Mouse (Mus musculus) CD4-positive helper T cell, adult 2 months (primary cell): ENCODE results near the gene Rag1.

Experiments used
- DNase-seq: peaks from one replicate; pipeline ENCODE4 v3.0.0-alpha.2; 2012; ENCODE audit warnings: low read depth, missing footprints, low spot score

Gene Rag1

GRCm38 (mm10) chr2:101649114-101649671 lies at the start of gene Rag1, which contains the start of gene B230118H07Rik:
Rag1 (minus strand) TSS chr2:101649501.
B230118H07Rik (minus strand) TSS chr2:101649532.
- DNase-seq: no peak

- DNase-seq: no peak
Observed at GRCm38 (mm10) chr2:101695584-101695983, 46.3 kb upstream of the Rag1 start.

- DNase-seq: peak; percentile 29
Observed at GRCm38 (mm10) chr2:101693577-101694215, 44.4 kb upstream of the Rag1 start.

GRCm38 (mm10) chr2:101693043-101693442 lies 43.7 kb upstream of the Rag1 start:
- no peak for DNase-seq

- DNase-seq: no peak
Observed at GRCm38 (mm10) chr2:101690252-101690827, 41.0 kb upstream of the Rag1 start.

GRCm38 (mm10) chr2:101688011-101688410 lies 38.7 kb upstream of the Rag1 start:
- no peak for DNase-seq

- no peak for DNase-seq
Observed at GRCm38 (mm10) chr2:101684421-101684820, 35.1 kb upstream of the Rag1 start.

GRCm38 (mm10) chr2:101679164-101679784 lies 30.0 kb upstream of the Rag1 start:
- DNase-seq: peak; percentile 54

- peak; percentile 87 for DNase-seq
Observed at GRCm38 (mm10) chr2:101678236-101679021, 29.1 kb upstream of the Rag1 start, which contains the start of gene Traf6. Traf6 (plus strand) TSS chr2:101678429.

- DNase-seq: no peak
Observed at GRCm38 (mm10) chr2:101673547-101673946, 24.2 kb upstream of the Rag1 start.

- no peak for DNase-seq
Observed at GRCm38 (mm10) chr2:101668751-101669150, 19.4 kb upstream of the Rag1 start.

GRCm38 (mm10) chr2:101665703-101666092 lies 16.4 kb upstream of the Rag1 start:
- DNase-seq: no peak

GRCm38 (mm10) chr2:101665058-101665702 lies 15.9 kb upstream of the Rag1 start:
- peak; percentile 58 for DNase-seq

- DNase-seq: no peak
Observed at GRCm38 (mm10) chr2:101660536-101660935, 11.2 kb upstream of the Rag1 start.

GRCm38 (mm10) chr2:101652921-101653597 lies 3.8 kb upstream of the Rag1 start:
- DNase-seq: peak; percentile 53

- DNase-seq: no peak
Observed at GRCm38 (mm10) chr2:101652204-101652920, 3.1 kb upstream of the Rag1 start.

GRCm38 (mm10) chr2:101650446-101650845 lies 1.1 kb upstream of the Rag1 start:
- no peak for DNase-seq

- DNase-seq: no peak
Observed at GRCm38 (mm10) chr2:101648361-101648760, 940 bp downstream of the Rag1 start.

- DNase-seq: no peak
Observed at GRCm38 (mm10) chr2:101645841-101646240, 3.5 kb downstream of the Rag1 start.

- DNase-seq: no peak
Observed at GRCm38 (mm10) chr2:101639840-101640350, 9.4 kb downstream of the Rag1 start.
